Mouse (Mus musculus): ENCODE data around the gene Slc35c2. TPM values are rescaled to one million over a fixed set of nuclear protein-coding genes. Genes with fewer than 3 reads are reported as not detected.
A peak's percentile ranks its signal among the peaks of the same experiment; 100 is the strongest.

The Slc35c2 gene
- 39.1 and 47.7 TPM in 2 replicates for polyA plus RNA-seq (2015; fragmentation: Nextera tagmentation; extraction: Ambion mirVana)

GRCm38 (mm10) chr2:165287202-165287984 lies at the start of gene Slc35c2:
Slc35c2 (minus strand) TSS chr2:165287869.
- ATAC-seq (ENCODE audit: insufficient read depth) = peak; percentile 63
- Histone ChIP-seq H3K9ac (peak within 1 kb of the TSS; percentile 57), H3K4me2 (peak within 1 kb of the TSS; percentile 92), H3K27me3 (no peaks in the 10 kb centered on the region), H3K4me3 (replicated peaks) (peak within 1 kb of the TSS; percentile 68), H3K4me1 (replicated peaks) (peaks cover 49% of the 10 kb centered on the region), H3K27ac (replicated peaks) (peak within 1 kb of the TSS; percentile 72), H3K36me3 (replicated peaks) (peaks cover 25% of the 10 kb centered on the region), H3K9me3 (replicated peaks) (no peaks in the 10 kb centered on the region)
- under 1% methylated on average over 49 of the region's 49 CpGs for whole genome bisulfite sequencing (ENCODE audit: insufficient replicate concordance)

GRCm38 (mm10) chr2:165337191-165337590 lies 49.5 kb upstream of the Slc35c2 start:
- 28% methylated on average over 3 of the region's 3 CpGs for WGBS (ENCODE audit: insufficient replicate concordance)
- H3K4me1 ChIP-seq (replicated peaks) = 0 out of 2 replicates have a peak, but pooled peaks cover 3% of the 10 kb centered on the region

GRCm38 (mm10) chr2:165332610-165333210 lies 45.0 kb upstream of the Slc35c2 start:
- Histone ChIP-seq H3K4me3 (replicated peaks) (no peak overlapping the region), H3K27ac (replicated peaks) (no peak overlapping the region; the same call in 1 of the 2 replicates), H3K4me1 (replicated peaks) (peaks cover 24% of the 10 kb centered on the region), H3K36me3 (replicated peaks) (no peaks in the 10 kb centered on the region), H3K9me3 (replicated peaks) (no peaks in the 10 kb centered on the region), H3K4me2 (peak overlapping the region; percentile 15; the same call in 1 of the 2 replicates), H3K27me3 (no peaks in the 10 kb centered on the region; the same call in 1 of the 2 replicates), H3K9ac (no peak overlapping the region)
- ATAC-seq (ENCODE audit: insufficient read depth) = no peak; the same call in 1 of the 2 replicates
- 31% methylated on average over 14 of the region's 14 CpGs for WGBS (ENCODE audit: insufficient replicate concordance)

More at GRCm38 (mm10) chr2:165337191-165337590, 49.5 kb upstream of the Slc35c2 start:
- no peak overlapping the region for H3K9ac ChIP-seq
- no peak overlapping the region for H3K4me3 ChIP-seq (replicated peaks)
- no peak overlapping the region for H3K4me2 ChIP-seq
- no peak overlapping the region for H3K27ac ChIP-seq (replicated peaks)
- no peak for ATAC-seq (ENCODE audit: insufficient read depth)
- H3K9me3 ChIP-seq (replicated peaks) = no peaks in the 10 kb centered on the region
- H3K27me3 ChIP-seq = no peaks in the 10 kb centered on the region; the same call in 1 of the 2 replicates
- H3K36me3 ChIP-seq (replicated peaks) = no peaks in the 10 kb centered on the region

GRCm38 (mm10) chr2:165329703-165330102 lies 42.0 kb upstream of the Slc35c2 start:
- Histone ChIP-seq H3K9ac (no peak overlapping the region), H3K9me3 (replicated peaks) (no peaks in the 10 kb centered on the region), H3K4me2 (no peak overlapping the region), H3K4me1 (replicated peaks) (peaks cover 45% of the 10 kb centered on the region), H3K27me3 (no peaks in the 10 kb centered on the region; the same call in 1 of the 2 replicates), H3K36me3 (replicated peaks) (no peaks in the 10 kb centered on the region), H3K27ac (replicated peaks) (no peak overlapping the region; the same call in 1 of the 2 replicates), H3K4me3 (replicated peaks) (no peak overlapping the region)
- no peak for ATAC-seq (ENCODE audit: insufficient read depth)
- 0% methylated on average over 3 of the region's 3 CpGs for WGBS (ENCODE audit: insufficient replicate concordance)

GRCm38 (mm10) chr2:165328746-165329145 lies 41.1 kb upstream of the Slc35c2 start:
- no peak overlapping the region for H3K4me3 ChIP-seq (replicated peaks)
- WGBS (ENCODE audit: insufficient replicate concordance) = 51% methylated on average over 5 of the region's 5 CpGs

GRCm38 (mm10) chr2:165327386-165327785 lies 39.7 kb upstream of the Slc35c2 start:
- Histone ChIP-seq H3K9me3 (replicated peaks) (no peaks in the 10 kb centered on the region), H3K4me2 (peak overlapping the region; percentile 95), H3K36me3 (replicated peaks) (no peaks in the 10 kb centered on the region; the same call in 1 of the 2 replicates), H3K4me1 (replicated peaks) (peaks cover 67% of the 10 kb centered on the region), H3K27ac (replicated peaks) (no peak overlapping the region), H3K27me3 (no peaks in the 10 kb centered on the region), H3K9ac (0 out of 2 replicates have a peak overlapping the region, but pooled peaks have one; percentile 53), H3K4me3 (replicated peaks) (peak overlapping the region; percentile 88)
- no peak for ATAC-seq (ENCODE audit: insufficient read depth)
- 38% methylated on average over 7 of the region's 7 CpGs for WGBS (ENCODE audit: insufficient replicate concordance)

More at GRCm38 (mm10) chr2:165328746-165329145, 41.1 kb upstream of the Slc35c2 start:
- H3K4me1 ChIP-seq (replicated peaks) = peaks cover 55% of the 10 kb centered on the region
- H3K27ac ChIP-seq (replicated peaks) = no peak overlapping the region
- H3K27me3 ChIP-seq = no peaks in the 10 kb centered on the region; the same call in 1 of the 2 replicates
- H3K9ac ChIP-seq = no peak overlapping the region
- no peaks in the 10 kb centered on the region for H3K9me3 ChIP-seq (replicated peaks)
- no peaks in the 10 kb centered on the region for H3K36me3 ChIP-seq (replicated peaks)
- no peak overlapping the region for H3K4me2 ChIP-seq
- ATAC-seq (ENCODE audit: insufficient read depth) = no peak

GRCm38 (mm10) chr2:165326304-165327190 lies 38.9 kb upstream of the Slc35c2 start, which contains the start of gene Elmo2:
Elmo2 (minus strand) TSS chr2:165326479.
- H3K27me3 ChIP-seq = no peaks in the 10 kb centered on the region
- peak within 1 kb of the TSS; percentile 53 for H3K27ac ChIP-seq (replicated peaks)
- peaks cover 75% of the 10 kb centered on the region for H3K4me1 ChIP-seq (replicated peaks)
- peak within 1 kb of the TSS; percentile 95 for H3K4me2 ChIP-seq
- H3K4me3 ChIP-seq (replicated peaks) = peak within 1 kb of the TSS; percentile 88
- no peaks in the 10 kb centered on the region; the same call in 1 of the 2 replicates for H3K36me3 ChIP-seq (replicated peaks)
- ATAC-seq (ENCODE audit: insufficient read depth) = peak; percentile 97
- H3K9ac ChIP-seq = peak within 1 kb of the TSS; percentile 85
- under 1% methylated on average over 55 of the region's 55 CpGs for WGBS (ENCODE audit: insufficient replicate concordance)
- H3K9me3 ChIP-seq (replicated peaks) = no peaks in the 10 kb centered on the region

- H3K9me3 ChIP-seq (replicated peaks) = no peaks in the 10 kb centered on the region
- H3K4me2 ChIP-seq = peak overlapping the region; percentile 95
- 3% methylated on average over 29 of the region's 30 CpGs for WGBS (ENCODE audit: insufficient replicate concordance)
- H3K4me3 ChIP-seq (replicated peaks) = peak overlapping the region; percentile 88
- H3K9ac ChIP-seq = peak overlapping the region; percentile 85
- no peaks in the 10 kb centered on the region for H3K27me3 ChIP-seq
- ATAC-seq (ENCODE audit: insufficient read depth) = peak; percentile 22
- no peaks in the 10 kb centered on the region; the same call in 1 of the 2 replicates for H3K36me3 ChIP-seq (replicated peaks)
- peaks cover 83% of the 10 kb centered on the region for H3K4me1 ChIP-seq (replicated peaks)
- peak overlapping the region; percentile 53 for H3K27ac ChIP-seq (replicated peaks)
Observed at GRCm38 (mm10) chr2:165325521-165326303, 38.0 kb upstream of the Slc35c2 start.

GRCm38 (mm10) chr2:165323928-165324327 lies 36.3 kb upstream of the Slc35c2 start:
- no peaks in the 10 kb centered on the region; the same call in 1 of the 2 replicates for H3K36me3 ChIP-seq (replicated peaks)
- H3K27ac ChIP-seq (replicated peaks) = no peak overlapping the region
- no peaks in the 10 kb centered on the region for H3K27me3 ChIP-seq
- H3K4me2 ChIP-seq = no peak overlapping the region
- no peak overlapping the region for H3K9ac ChIP-seq
- 76% methylated on average over 5 of the region's 5 CpGs for WGBS (ENCODE audit: insufficient replicate concordance)
- H3K9me3 ChIP-seq (replicated peaks) = no peaks in the 10 kb centered on the region
- H3K4me1 ChIP-seq (replicated peaks) = peaks cover 89% of the 10 kb centered on the region
- H3K4me3 ChIP-seq (replicated peaks) = no peak overlapping the region
- ATAC-seq (ENCODE audit: insufficient read depth) = no peak

- no peak for ATAC-seq (ENCODE audit: insufficient read depth)
- Histone ChIP-seq H3K4me2 (no peak overlapping the region), H3K4me3 (replicated peaks) (no peak overlapping the region), H3K4me1 (replicated peaks) (peaks cover 89% of the 10 kb centered on the region), H3K27ac (replicated peaks) (no peak overlapping the region), H3K9me3 (replicated peaks) (no peaks in the 10 kb centered on the region), H3K36me3 (replicated peaks) (no peaks in the 10 kb centered on the region; the same call in 1 of the 2 replicates), H3K27me3 (no peaks in the 10 kb centered on the region), H3K9ac (no peak overlapping the region)
- WGBS (ENCODE audit: insufficient replicate concordance) = 48% methylated on average over 5 of the region's 5 CpGs
Observed at GRCm38 (mm10) chr2:165323484-165323883, 35.8 kb upstream of the Slc35c2 start.
